Mouse (Mus musculus) stomach, postnatal 0 days (tissue): Measurements from ENCODE around the gene Thap4. TPM values are rescaled to one million over a fixed set of nuclear protein-coding genes. Genes with fewer than 3 reads are reported as not detected.

Experiments used
- ATAC-seq: fragments of 200-750 bp; cut with Nextera tagmentation; 2 replicates; pipeline ENCODE4 v1.8.0; 2017; ENCODE audit not compliant: low FRiP score, low TSS enrichment
- DNase-seq: peaks from one replicate; pipeline ENCODE4 v3.0.0-alpha.2; 2016; ENCODE audit warnings: low spot score
- H3K27ac ChIP-seq: fragments of 300-500 bp; sonication (generic); replicated peaks from 2 replicates; pipeline ENCODE4 v1.5.1; 2014; ENCODE audit warnings: mild to moderate bottlenecking, control low read depth
- H3K27me3 ChIP-seq: fragments of 300-500 bp; sonication (generic); 2 replicates; pipeline ENCODE4 v1.6.1; 2014; ENCODE audit warnings: low read length; ENCODE audit not compliant: control insufficient read depth, insufficient read depth
- H3K36me3 ChIP-seq: fragments of 300-500 bp; sonication (generic); 2 replicates; pipeline ENCODE4 v1.6.1; 2014; ENCODE audit warnings: low read length, mixed read lengths; ENCODE audit not compliant: control insufficient read depth, insufficient read depth
- H3K4me1 ChIP-seq: fragments of 300-500 bp; sonication (generic); replicated peaks from 2 replicates; pipeline ENCODE4 v1.6.1; 2014; ENCODE audit warnings: antibody characterized with exemption; ENCODE audit not compliant: control insufficient read depth, insufficient read depth
- H3K4me2 ChIP-seq: fragments of 300-500 bp; sonication (generic); replicated peaks from 2 replicates; pipeline ENCODE4 v1.6.1; 2014; ENCODE audit warnings: low read depth, mild to moderate bottlenecking, control low read depth, moderate library complexity
- H3K4me3 ChIP-seq: fragments of 300-500 bp; sonication (generic); 2 replicates; pipeline ENCODE4 v1.5.1; 2014; ENCODE audit warnings: low read depth, low read length, control low read depth
- H3K9ac ChIP-seq: fragments of 300-500 bp; sonication (generic); 2 replicates; pipeline ENCODE4 v1.6.1; 2014; ENCODE audit warnings: mild to moderate bottlenecking, low read length, control low read depth, mixed read lengths
- H3K9me3 ChIP-seq: fragments of 300-500 bp; sonication (generic); 2 replicates; pipeline ENCODE4 v1.6.1; 2016; ENCODE audit warnings: low read length; ENCODE audit not compliant: control insufficient read depth
- CTCF ChIP-seq: IDR thresholded peaks from 2 replicates; pipeline ENCODE4 v1.5.1; 2016; ENCODE audit warnings: antibody characterized with exemption, low read depth, mild to moderate bottlenecking, moderate library complexity
- EP300 ChIP-seq: optimal IDR thresholded peaks from 2 replicates; pipeline ENCODE3; 2016; ENCODE audit warnings: antibody characterized with exemption
- WGBS: fragments of 180-500 bp; shearing (Covaris S2); extraction: QIAGEN DNeasy Blood & Tissue Kit; methylation state at CpG from one replicate; pipeline ENCODE4 v1.1.7; 2014; 5-methylcytosine and 5-hydroxymethylcytosine counted together
- polyA plus RNA-seq: library from polyadenylated mRNA; unstranded; fragments of >200 nt; fragmentation: Nextera tagmentation; extraction: Ambion mirVana; gene quantifications from 2 replicates; pipeline ENCODE4 v1.2.1, GENCODE M21; 2015

Thap4 gene
- polyA plus RNA-seq, 1 experiment from 2014 or later, result 47.8 TPM

DNA sequence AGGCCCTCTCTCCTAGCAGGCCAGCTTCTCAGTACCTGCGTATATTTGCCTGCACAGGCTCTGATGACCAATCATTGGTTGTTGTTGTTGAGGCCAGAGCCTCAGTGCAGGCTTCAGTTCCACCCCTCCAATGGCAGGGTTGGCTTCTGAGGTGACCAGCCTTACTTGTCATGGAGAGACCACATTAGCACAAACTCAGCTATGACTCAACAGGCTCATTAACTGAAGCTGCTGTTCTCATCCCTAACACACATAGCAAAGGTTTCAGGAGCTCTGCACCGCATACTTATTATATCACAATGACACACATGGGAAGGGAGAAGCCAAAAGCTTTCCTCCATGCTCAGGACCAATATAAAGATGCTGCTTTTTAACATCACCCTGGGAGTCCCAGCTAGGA lies 14.0 kb downstream of the Thap4 start:
- no peaks in the 10 kb centered on the region for H3K27me3 ChIP-seq
- no peak overlapping the region for H3K4me2 ChIP-seq
- no peak overlapping the region for H3K9ac ChIP-seq
- H3K36me3 ChIP-seq, result no peaks in the 10 kb centered on the region
- H3K4me1 ChIP-seq, result no peaks in the 10 kb centered on the region
- no peak overlapping the region for H3K4me3 ChIP-seq
- no peak for ATAC-seq
- no peaks in the 10 kb centered on the region for H3K9me3 ChIP-seq
- H3K27ac ChIP-seq, result no peak overlapping the region
- TF ChIP-seq CTCF (no peak), EP300 (no peak)
- DNase-seq, result no peak
- WGBS, result 91% methylated on average over 2 of the region's 2 CpGs

DNA sequence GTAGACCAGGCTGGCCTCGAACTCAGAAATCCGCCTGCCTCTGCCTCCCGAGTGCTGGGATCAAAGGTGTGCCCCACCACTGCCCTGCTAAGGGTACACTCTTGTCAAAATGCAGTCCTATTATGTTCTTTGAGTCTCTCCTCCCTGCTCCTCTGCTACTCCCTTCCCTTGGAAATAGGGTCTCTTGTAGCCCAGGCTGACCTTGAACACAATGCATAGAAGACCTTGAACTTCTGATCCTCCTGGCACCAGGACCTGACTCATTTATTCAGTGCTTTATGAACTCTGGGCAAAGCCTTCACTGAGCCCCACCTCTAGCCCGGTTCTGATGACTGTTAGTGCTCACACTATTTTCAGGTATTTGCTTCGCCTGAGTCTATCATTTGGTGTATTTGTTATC lies 17.0 kb downstream of the Thap4 start:
- Histone ChIP-seq H3K4me3 (no peak overlapping the region), H3K36me3 (no peaks in the 10 kb centered on the region), H3K27ac (no peak overlapping the region), H3K9ac (no peak overlapping the region), H3K4me2 (no peak overlapping the region), H3K9me3 (no peaks in the 10 kb centered on the region), H3K4me1 (no peaks in the 10 kb centered on the region), H3K27me3 (no peaks in the 10 kb centered on the region)
- DNase-seq (no peak), ATAC-seq (no peak)
- 92% methylated on average over 5 of the region's 5 CpGs for whole genome bisulfite sequencing
- TF ChIP-seq EP300 (no peak), CTCF (no peak)

DNA sequence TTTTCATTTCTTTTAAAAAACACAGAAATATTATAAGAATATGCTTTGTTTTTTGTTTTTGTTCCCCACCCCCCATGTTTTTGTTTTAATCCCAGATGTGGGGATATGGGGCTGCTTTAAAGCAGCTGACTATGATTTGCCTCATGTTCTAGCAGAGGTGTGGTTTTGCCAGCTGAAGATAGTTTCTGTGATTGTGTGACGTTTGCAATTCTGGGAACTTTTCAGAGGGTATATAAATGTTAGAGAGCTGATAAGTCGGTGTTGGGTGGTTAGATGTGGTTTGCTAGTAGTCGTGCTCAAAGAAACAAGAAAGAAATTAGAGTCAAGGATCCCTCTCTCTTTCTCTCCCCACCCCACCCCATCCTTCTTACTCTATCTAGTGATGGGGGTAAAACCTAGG lies 18.8 kb downstream of the Thap4 start:
- DNase-seq (no peak), ATAC-seq (no peak)
- H3K4me3 ChIP-seq, result no peak overlapping the region
- 85% methylated on average over 3 of the region's 3 CpGs for WGBS
- H3K27me3 ChIP-seq, result no peaks in the 10 kb centered on the region
- no peaks in the 10 kb centered on the region for H3K9me3 ChIP-seq
- H3K36me3 ChIP-seq, result no peaks in the 10 kb centered on the region
- no peak overlapping the region for H3K27ac ChIP-seq
- no peak overlapping the region for H3K4me2 ChIP-seq
- TF ChIP-seq CTCF (no peak), EP300 (no peak)
- no peaks in the 10 kb centered on the region for H3K4me1 ChIP-seq
- no peak overlapping the region for H3K9ac ChIP-seq

DNA sequence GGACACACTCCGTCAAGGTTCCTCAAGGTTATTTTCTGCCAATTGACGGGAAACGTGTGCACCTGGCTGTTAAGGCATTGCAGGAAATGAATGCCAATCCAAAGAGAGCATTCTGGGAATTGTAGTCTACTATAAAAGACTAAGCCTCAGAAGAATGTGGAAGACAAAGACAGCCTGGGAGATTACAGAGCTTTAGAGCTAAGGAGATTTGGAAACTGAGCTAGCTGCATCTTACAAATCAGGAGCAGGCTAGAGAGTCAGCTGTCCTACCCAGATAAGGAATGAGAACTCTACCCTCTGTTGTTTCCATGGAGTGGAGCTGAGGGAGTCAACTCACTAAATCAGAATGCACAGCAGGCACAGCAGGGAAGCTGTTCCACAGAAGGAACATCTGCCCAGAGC lies 22.8 kb downstream of the Thap4 start:
- H3K4me3 ChIP-seq, result no peak overlapping the region
- DNase-seq, result no peak
- no peaks in the 10 kb centered on the region for H3K27me3 ChIP-seq
- peak; percentile 39; the same call in 1 of the 2 replicates for ATAC-seq
- H3K36me3 ChIP-seq, result no peaks in the 10 kb centered on the region
- no peak overlapping the region for H3K27ac ChIP-seq
- TF ChIP-seq EP300 (no peak), CTCF (no peak)
- H3K9me3 ChIP-seq, result no peaks in the 10 kb centered on the region
- WGBS, result 28% methylated on average over 3 of the region's 3 CpGs
- no peaks in the 10 kb centered on the region for H3K4me1 ChIP-seq
- 0 out of 2 replicates have a peak overlapping the region, but pooled peaks have one; percentile 12 for H3K4me2 ChIP-seq
- H3K9ac ChIP-seq, result no peak overlapping the region

DNA sequence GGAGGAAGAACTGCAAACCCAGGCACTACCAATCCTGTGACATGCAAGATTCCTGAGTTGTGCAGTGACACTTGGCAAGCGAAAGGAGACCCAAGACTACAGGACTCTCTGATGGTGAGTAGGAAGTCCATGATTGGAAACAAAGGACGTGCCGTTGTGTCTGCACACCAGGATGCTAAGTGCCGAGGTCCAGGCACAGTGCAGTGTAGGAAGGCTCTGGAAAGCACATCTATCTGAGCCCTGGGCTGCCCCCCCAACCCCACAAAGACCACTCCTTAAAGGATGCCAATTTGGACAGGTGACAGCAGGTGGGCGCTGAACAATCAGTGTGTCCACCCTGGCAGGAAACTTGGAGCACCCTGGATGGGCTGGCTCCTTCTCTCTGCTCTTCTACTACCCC lies 23.6 kb downstream of the Thap4 start:
- no peak for DNase-seq
- Histone ChIP-seq H3K9ac (no peak overlapping the region), H3K4me3 (no peak overlapping the region), H3K4me2 (no peak overlapping the region), H3K4me1 (no peaks in the 10 kb centered on the region), H3K27ac (no peak overlapping the region), H3K36me3 (no peaks in the 10 kb centered on the region), H3K27me3 (no peaks in the 10 kb centered on the region), H3K9me3 (no peaks in the 10 kb centered on the region)
- no peak for TF ChIP-seq EP300
- no peak for TF ChIP-seq CTCF
- WGBS, result 91% methylated on average over 5 of the region's 5 CpGs
- no peak for ATAC-seq

DNA sequence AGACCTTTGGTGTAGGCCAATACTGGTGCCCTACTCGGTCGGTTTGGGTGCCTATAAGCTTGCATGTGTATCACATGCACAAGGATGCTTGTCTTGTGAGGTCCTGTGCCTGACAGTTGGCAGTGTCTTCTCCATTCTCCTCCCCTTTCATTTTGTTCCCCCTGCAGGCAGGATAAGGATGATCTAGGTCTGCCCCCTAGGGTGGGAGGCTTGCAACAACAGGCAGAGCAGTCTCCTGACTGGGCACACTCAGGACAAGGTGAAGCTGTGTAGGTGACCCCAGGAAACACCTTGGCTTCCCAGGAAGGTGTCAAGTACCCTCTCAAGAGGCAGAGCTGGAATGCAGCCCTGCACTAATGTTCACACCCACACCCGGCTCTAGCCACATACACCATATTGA lies 27.7 kb downstream of the Thap4 start:
- H3K4me1 ChIP-seq, result no peaks in the 10 kb centered on the region
- H3K36me3 ChIP-seq, result no peaks in the 10 kb centered on the region
- H3K4me3 ChIP-seq, result no peak overlapping the region
- H3K9ac ChIP-seq, result no peak overlapping the region
- TF ChIP-seq CTCF (peak; percentile 89), EP300 (no peak)
- DNase-seq, result peak; percentile 62
- 67% methylated on average over 3 of the region's 3 CpGs for WGBS
- peak; percentile 49; the same call in 1 of the 2 replicates for ATAC-seq
- no peak overlapping the region for H3K27ac ChIP-seq
- no peaks in the 10 kb centered on the region for H3K9me3 ChIP-seq
- H3K27me3 ChIP-seq, result no peaks in the 10 kb centered on the region
- H3K4me2 ChIP-seq, result no peak overlapping the region
